Mouse (Mus musculus) liver, embryonic 16.5 days (tissue): ENCODE data around the gene Mgst1. TPM values are rescaled to one million over a fixed set of nuclear protein-coding genes. Genes with fewer than 3 reads are reported as not detected.

Experiments used
- ATAC-seq: fragments of 200-750 bp; cut with Nextera tagmentation; 2 replicates; pipeline ENCODE4 v1.8.0; 2017; ENCODE audit warnings: low read depth, mild to moderate bottlenecking, moderate number of reproducible peaks, moderate library complexity
- H3K27ac ChIP-seq: fragments of 300-500 bp; sonication (generic); 2 replicates; pipeline ENCODE4 v1.5.1; 2014; ENCODE audit warnings: mild to moderate bottlenecking, low read length
- H3K27me3 ChIP-seq: fragments of 300-500 bp; sonication (generic); 2 replicates; pipeline ENCODE4 v1.6.1; 2014; ENCODE audit warnings: low read depth, low read length, mixed read lengths; ENCODE audit not compliant: control insufficient read depth, insufficient read depth
- H3K36me3 ChIP-seq: fragments of 300-500 bp; sonication (generic); 2 replicates; pipeline ENCODE4 v1.6.1; 2014; ENCODE audit warnings: mild to moderate bottlenecking; ENCODE audit not compliant: control insufficient read depth, insufficient read depth
- H3K4me1 ChIP-seq: fragments of 300-500 bp; sonication (generic); 2 replicates; pipeline ENCODE4 v1.6.1; 2014; ENCODE audit warnings: low read depth, low read length, mixed read lengths; ENCODE audit not compliant: control insufficient read depth
- H3K4me2 ChIP-seq: fragments of 300-500 bp; sonication (generic); 2 replicates; pipeline ENCODE4 v1.6.1; 2014; ENCODE audit warnings: low read depth, low read length, mixed read lengths
- H3K4me3 ChIP-seq: fragments of 300-500 bp; sonication (generic); 2 replicates; pipeline ENCODE4 v1.5.1; 2014; ENCODE audit warnings: low read depth, mild to moderate bottlenecking, low read length
- H3K9ac ChIP-seq: fragments of 300-500 bp; sonication (generic); 2 replicates; pipeline ENCODE4 v1.6.1; 2014; ENCODE audit warnings: low read depth, low read length
- H3K9me3 ChIP-seq: fragments of 300-500 bp; sonication (generic); replicated peaks from 2 replicates; pipeline ENCODE4 v1.6.1; 2016; ENCODE audit warnings: low read length; ENCODE audit not compliant: control insufficient read depth
- WGBS: fragments of 180-500 bp; shearing (Covaris S2); extraction: QIAGEN DNeasy Blood & Tissue Kit; methylation state at CpG from one replicate; pipeline ENCODE4 v1.1.7; 2014; ENCODE audit not compliant: insufficient replicate concordance; 5-methylcytosine and 5-hydroxymethylcytosine counted together
- polyA plus RNA-seq: library from polyadenylated mRNA; unstranded; fragments of >200 nt; fragmentation: Nextera tagmentation; extraction: Ambion mirVana; gene quantifications from 2 replicates; pipeline ENCODE4 v1.2.1, GENCODE M21; 2015

The Mgst1 gene
- polyA plus RNA-seq, 1 experiment from 2014 or later: 536 TPM

DNA sequence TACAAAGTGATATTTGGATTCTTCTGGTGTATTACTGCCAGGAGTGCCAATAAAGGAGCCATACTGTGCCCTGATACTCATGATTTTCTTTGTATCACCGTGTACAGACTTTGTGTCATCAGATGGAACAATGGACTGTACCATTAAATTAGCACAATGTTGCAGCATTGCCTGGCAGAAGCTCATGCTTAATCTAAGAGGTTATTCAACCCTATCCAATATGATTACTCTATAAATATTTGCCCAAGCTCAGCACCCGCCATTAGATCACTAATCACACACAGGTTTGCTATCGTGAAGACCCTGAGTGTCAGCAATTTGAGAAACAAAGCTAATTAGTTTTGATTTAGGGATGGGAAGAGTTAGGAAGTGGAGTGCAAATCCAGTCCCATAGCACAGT, 9.6 kb upstream of the Mgst1 start:
- Histone ChIP-seq H3K27me3 (no peaks in the 10 kb centered on the region), H3K9me3 (no peaks in the 10 kb centered on the region), H3K4me1 (no peaks in the 10 kb centered on the region), H3K27ac (no peak overlapping the region), H3K4me2 (no peak overlapping the region), H3K4me3 (no peak overlapping the region), H3K36me3 (no peaks in the 10 kb centered on the region), H3K9ac (no peak overlapping the region)
- 56% methylated on average over 3 of the region's 3 CpGs for WGBS
- no peak for ATAC-seq

DNA sequence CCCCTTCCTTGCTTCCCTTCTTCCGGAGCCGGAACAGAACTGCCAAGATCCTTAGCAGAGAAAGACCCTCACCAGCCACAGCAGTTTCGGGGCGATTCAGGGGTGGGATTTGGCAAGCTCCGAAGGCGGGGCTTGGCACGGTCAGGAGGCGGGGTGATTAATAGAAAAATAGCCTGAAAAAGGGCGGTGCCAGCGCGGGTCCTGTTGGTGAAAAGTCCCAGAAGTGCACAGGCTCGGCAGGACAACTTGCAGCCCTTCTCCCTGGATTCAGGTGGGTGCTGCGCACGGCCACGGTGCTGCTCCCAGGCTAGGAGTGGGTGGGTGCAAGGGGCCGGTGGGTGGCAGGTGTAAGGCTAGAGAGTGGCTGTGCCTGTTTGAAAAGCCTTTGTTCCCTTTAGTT, 220 bp downstream of the Mgst1 start:
- WGBS: under 1% methylated on average over 16 of the region's 16 CpGs
- Histone ChIP-seq H3K36me3 (no peaks in the 10 kb centered on the region), H3K4me3 (peak overlapping the region; percentile 59), H3K9ac (peak overlapping the region; percentile 50), H3K27ac (peak overlapping the region; percentile 82), H3K9me3 (no peaks in the 10 kb centered on the region), H3K27me3 (no peaks in the 10 kb centered on the region), H3K4me2 (peak overlapping the region; percentile 39), H3K4me1 (no peaks in the 10 kb centered on the region; the same call in 1 of the 2 replicates)
- ATAC-seq: peak; percentile 71

DNA sequence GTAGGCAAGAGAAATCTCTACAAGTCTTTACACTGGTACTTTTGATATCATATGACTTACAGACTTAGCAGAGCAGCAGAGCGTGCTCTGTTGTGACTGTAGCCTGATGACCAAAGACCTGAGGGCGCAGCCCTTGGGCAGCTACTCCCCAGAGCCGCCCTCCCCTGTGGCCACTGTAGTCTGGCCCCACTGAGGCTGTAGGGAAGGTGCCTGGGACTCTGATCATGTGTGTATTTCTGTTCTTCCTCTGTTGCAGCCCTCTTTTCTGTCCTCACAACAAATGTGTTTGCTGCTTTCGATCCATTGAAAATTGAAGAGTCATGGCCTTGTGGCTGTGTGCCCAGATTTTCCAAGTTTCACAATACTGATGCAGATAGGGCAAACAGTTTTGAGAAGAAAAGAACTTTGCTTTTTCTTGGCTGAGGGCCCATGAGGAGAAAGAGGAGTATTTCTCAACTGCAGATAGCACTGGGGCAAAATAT, 1.0 kb downstream of the Mgst1 start:
- peak overlapping the region; percentile 82 for H3K27ac ChIP-seq

DNA sequence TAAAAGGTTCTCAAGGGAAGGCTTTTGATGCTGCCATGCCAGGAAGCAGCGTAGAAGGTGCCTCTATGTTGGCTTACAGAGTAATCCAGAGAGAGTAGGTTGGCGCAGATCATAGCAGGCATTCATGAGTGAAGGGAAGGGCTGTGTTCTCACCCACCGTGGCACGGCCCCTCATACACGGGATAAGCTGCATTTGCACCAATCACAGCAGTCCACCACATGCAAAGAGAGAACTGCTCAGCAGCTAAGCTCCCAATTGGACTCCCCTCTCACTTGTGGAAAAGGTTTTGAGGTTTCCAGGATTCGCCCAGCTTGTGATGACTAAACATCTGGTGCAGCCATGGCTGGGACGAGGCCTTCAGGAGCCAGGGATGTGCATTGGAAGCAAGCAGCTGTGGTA, 2.5 kb downstream of the Mgst1 start:
- no peaks in the 10 kb centered on the region for H3K9me3 ChIP-seq
- no peak overlapping the region for H3K27ac ChIP-seq
- H3K27me3 ChIP-seq: no peaks in the 10 kb centered on the region
- peak overlapping the region; percentile 50 for H3K4me2 ChIP-seq
- no peaks in the 10 kb centered on the region; the same call in 1 of the 2 replicates for H3K4me1 ChIP-seq
- WGBS: 75% methylated on average over 7 of the region's 7 CpGs
- no peak overlapping the region for H3K9ac ChIP-seq
- peak overlapping the region; percentile 59 for H3K4me3 ChIP-seq
- H3K36me3 ChIP-seq: no peaks in the 10 kb centered on the region; the same call in 1 of the 2 replicates
- no peak for ATAC-seq

More for the DNA sequence above, 1.0 kb downstream of the Mgst1 start:
- no peaks in the 10 kb centered on the region for H3K36me3 ChIP-seq
- H3K9ac ChIP-seq: peak overlapping the region; percentile 50
- peak overlapping the region; percentile 50 for H3K4me2 ChIP-seq
- ATAC-seq: peak; percentile 60
- H3K9me3 ChIP-seq: no peaks in the 10 kb centered on the region
- H3K4me1 ChIP-seq: no peaks in the 10 kb centered on the region; the same call in 1 of the 2 replicates
- no peaks in the 10 kb centered on the region for H3K27me3 ChIP-seq
- 43% methylated on average over 4 of the region's 4 CpGs for WGBS
- peak overlapping the region; percentile 59 for H3K4me3 ChIP-seq

DNA sequence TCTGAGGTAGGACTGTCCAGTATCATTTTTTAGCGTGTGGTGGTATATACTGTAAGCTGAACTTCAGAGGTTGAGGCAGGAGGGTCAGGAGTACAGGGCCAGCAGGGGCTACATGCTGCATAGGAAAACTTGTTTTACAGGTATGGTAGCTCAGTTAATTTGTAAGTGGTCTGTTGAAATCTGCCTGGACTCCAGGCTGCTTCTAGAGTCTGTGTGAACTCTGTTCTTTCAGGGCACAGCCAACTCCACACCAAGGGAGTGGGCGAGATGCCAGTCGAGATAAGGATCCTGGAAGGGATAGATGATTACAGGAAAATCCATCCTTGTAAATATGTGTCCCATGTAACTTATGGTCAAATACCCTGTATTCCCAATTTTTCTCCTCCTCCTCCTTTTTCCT, 3.3 kb downstream of the Mgst1 start:
- Histone ChIP-seq H3K9me3 (no peaks in the 10 kb centered on the region), H3K4me3 (peak overlapping the region; percentile 31; the same call in 1 of the 2 replicates), H3K4me1 (no peaks in the 10 kb centered on the region; the same call in 1 of the 2 replicates), H3K27ac (no peak overlapping the region; the same call in 1 of the 2 replicates), H3K9ac (no peak overlapping the region), H3K4me2 (peak overlapping the region; percentile 50), H3K36me3 (no peaks in the 10 kb centered on the region; the same call in 1 of the 2 replicates), H3K27me3 (no peaks in the 10 kb centered on the region)
- 32% methylated on average over 3 of the region's 3 CpGs for WGBS
- ATAC-seq: peak; percentile 14

DNA sequence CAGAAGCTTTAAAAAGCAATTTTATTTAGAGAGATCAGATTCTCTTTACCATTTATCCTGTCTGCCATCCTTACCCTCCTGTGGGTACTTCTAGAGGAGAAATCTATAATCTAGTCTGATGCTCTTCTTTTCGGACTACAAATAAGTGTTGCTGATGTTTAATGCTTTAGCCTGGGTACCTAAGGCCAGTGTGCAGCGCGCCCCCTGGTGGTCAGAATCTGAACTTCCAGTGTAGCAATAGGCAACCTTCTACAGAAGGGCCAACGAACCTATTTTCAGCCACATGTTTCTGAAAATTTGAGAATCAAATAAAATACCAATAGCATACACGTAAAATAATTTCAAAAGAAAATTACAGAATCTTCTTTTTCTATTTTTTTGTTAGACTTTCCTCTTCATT, 13.0 kb downstream of the Mgst1 start:
- no peak for ATAC-seq
- WGBS: 15% methylated on average over 5 of the region's 5 CpGs
- H3K27ac ChIP-seq: no peak overlapping the region

DNA sequence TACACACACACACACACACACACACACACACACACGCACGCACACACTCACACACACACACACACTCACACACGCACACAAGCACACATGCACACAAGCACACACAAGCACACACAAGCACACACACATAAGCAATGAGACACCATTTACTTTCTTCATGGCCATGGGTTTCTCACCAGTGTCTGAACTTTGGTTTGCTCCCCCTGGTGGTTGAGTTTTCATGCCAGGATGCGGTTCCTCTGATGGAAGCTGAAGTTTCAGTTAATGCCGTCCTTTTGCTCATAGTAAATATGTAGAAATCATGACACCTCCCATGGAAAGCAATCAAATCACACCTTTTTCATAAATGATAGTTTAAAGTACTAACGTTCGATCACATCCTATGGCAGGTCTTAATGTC, 23.8 kb downstream of the Mgst1 start:
- Histone ChIP-seq H3K4me3 (no peak overlapping the region), H3K4me1 (no peaks in the 10 kb centered on the region), H3K27me3 (no peaks in the 10 kb centered on the region), H3K9ac (no peak overlapping the region), H3K4me2 (no peak overlapping the region), H3K9me3 (no peaks in the 10 kb centered on the region), H3K27ac (no peak overlapping the region), H3K36me3 (no peaks in the 10 kb centered on the region)
- WGBS: 73% methylated on average over 7 of the region's 7 CpGs
- ATAC-seq: no peak

More for the DNA sequence above, 13.0 kb downstream of the Mgst1 start:
- Histone ChIP-seq H3K4me1 (no peaks in the 10 kb centered on the region), H3K4me2 (no peak overlapping the region), H3K36me3 (peaks cover 8% of the 10 kb centered on the region), H3K27me3 (no peaks in the 10 kb centered on the region), H3K4me3 (no peak overlapping the region), H3K9ac (no peak overlapping the region), H3K9me3 (no peaks in the 10 kb centered on the region)

DNA sequence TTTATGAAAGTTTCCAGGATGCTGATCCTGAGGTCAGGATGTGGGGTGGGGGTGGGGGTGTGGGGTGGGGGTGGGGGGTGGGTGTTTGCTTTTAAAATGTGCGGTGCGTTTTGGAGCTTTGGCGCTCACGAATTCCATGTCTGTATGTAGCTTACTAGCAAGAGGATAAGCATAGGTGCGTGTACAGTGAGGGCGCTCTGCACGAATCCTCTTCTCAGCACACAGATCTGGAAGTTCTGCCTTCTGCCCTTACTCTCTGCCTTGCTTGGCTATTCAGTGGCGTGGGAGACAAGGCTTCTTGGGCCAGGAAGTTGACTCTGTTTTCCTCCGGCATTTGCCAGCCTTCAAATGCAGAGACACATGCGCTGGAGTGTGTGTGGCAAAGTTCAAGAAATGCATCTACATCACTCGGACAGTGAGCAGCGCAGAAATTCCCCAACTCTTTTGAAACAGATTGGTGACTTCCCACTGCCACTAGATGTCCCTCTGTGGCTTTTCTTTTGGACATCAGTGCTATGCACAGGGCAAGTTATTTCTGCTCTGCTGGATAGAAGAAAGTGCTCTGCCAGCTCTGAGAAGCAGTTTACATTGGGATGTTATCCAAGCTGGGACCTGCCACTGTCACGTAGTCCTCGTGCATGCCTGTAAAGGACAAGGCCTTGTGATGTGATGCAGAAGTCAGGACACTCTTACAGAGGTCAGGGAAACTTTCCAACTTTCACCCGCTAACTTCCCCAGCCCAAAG, 31.5 kb downstream of the Mgst1 start:
- Histone ChIP-seq H3K4me1 (no peaks in the 10 kb centered on the region), H3K9ac (no peak overlapping the region), H3K27ac (no peak overlapping the region), H3K36me3 (no peaks in the 10 kb centered on the region), H3K27me3 (no peaks in the 10 kb centered on the region), H3K9me3 (no peaks in the 10 kb centered on the region), H3K4me2 (no peak overlapping the region), H3K4me3 (no peak overlapping the region)
- ATAC-seq: peak; percentile 59
- 58% methylated on average over 15 of the region's 15 CpGs for WGBS
